Mouse (Mus musculus): ENCODE results near the gene Gpr156. TPM values are rescaled to one million over a fixed set of nuclear protein-coding genes. Genes with fewer than 3 reads are reported as not detected.
"Not testable (repeated sequence)": the region's sequence is repeated elsewhere in the genome, so short reads cannot be mapped to it uniquely, and the experiment has no call there.

The Gpr156 gene
- total RNA-seq, 2 experiments from 2014 or later: not detected

GRCm38 (mm10) chr16:37953991-37954942 is 38.0 kb downstream of the Gpr156 start:
- no peak for ATAC-seq (replicated peaks; ENCODE audit: low FRiP score, poor library complexity, severe bottlenecking)

- no peak for ATAC-seq (replicated peaks; ENCODE audit: low FRiP score, poor library complexity, severe bottlenecking)
Measured at GRCm38 (mm10) chr16:37955336-37955917, 39.1 kb downstream of the Gpr156 start.

- ATAC-seq (replicated peaks; ENCODE audit: low FRiP score, poor library complexity, severe bottlenecking): no peak
Measured at GRCm38 (mm10) chr16:37956076-37956676, 39.9 kb downstream of the Gpr156 start.

- no peak for ATAC-seq (replicated peaks; ENCODE audit: low FRiP score, poor library complexity, severe bottlenecking)
Measured at GRCm38 (mm10) chr16:37956751-37957150, 40.5 kb downstream of the Gpr156 start.

GRCm38 (mm10) chr16:37962696-37963095 is 46.4 kb downstream of the Gpr156 start:
- not testable (repeated sequence) for ATAC-seq (replicated peaks; ENCODE audit: low FRiP score, poor library complexity, severe bottlenecking)

- ATAC-seq (replicated peaks; ENCODE audit: low FRiP score, poor library complexity, severe bottlenecking): no peak
Measured at GRCm38 (mm10) chr16:37963331-37964281, 47.3 kb downstream of the Gpr156 start.

- ATAC-seq (replicated peaks; ENCODE audit: low FRiP score, poor library complexity, severe bottlenecking): no peak
Measured at GRCm38 (mm10) chr16:37964380-37965070, 48.2 kb downstream of the Gpr156 start.

- no peak for ATAC-seq (replicated peaks; ENCODE audit: low FRiP score, poor library complexity, severe bottlenecking)
Measured at GRCm38 (mm10) chr16:37966871-37967270, 50.6 kb downstream of the Gpr156 start.

- no peak for ATAC-seq (replicated peaks; ENCODE audit: low FRiP score, poor library complexity, severe bottlenecking)
Measured at GRCm38 (mm10) chr16:37967415-37967814, 51.1 kb downstream of the Gpr156 start.

GRCm38 (mm10) chr16:37971522-37971921 is 55.2 kb downstream of the Gpr156 start:
- ATAC-seq (replicated peaks; ENCODE audit: low FRiP score, poor library complexity, severe bottlenecking): no peak

- ATAC-seq (replicated peaks; ENCODE audit: low FRiP score, poor library complexity, severe bottlenecking): no peak
Measured at GRCm38 (mm10) chr16:37972357-37972756, 56.1 kb downstream of the Gpr156 start.

- ATAC-seq (replicated peaks; ENCODE audit: low FRiP score, poor library complexity, severe bottlenecking): not testable (repeated sequence)
Measured at GRCm38 (mm10) chr16:37973239-37973638, 56.9 kb downstream of the Gpr156 start.

- ATAC-seq (replicated peaks; ENCODE audit: low FRiP score, poor library complexity, severe bottlenecking): no peak
Measured at GRCm38 (mm10) chr16:37973855-37974519, 57.7 kb downstream of the Gpr156 start.

GRCm38 (mm10) chr16:37974520-37975340 is 58.4 kb downstream of the Gpr156 start:
- no peak for ATAC-seq (replicated peaks; ENCODE audit: low FRiP score, poor library complexity, severe bottlenecking)

- no peak for ATAC-seq (replicated peaks; ENCODE audit: low FRiP score, poor library complexity, severe bottlenecking)
Measured at GRCm38 (mm10) chr16:37981907-37982306, 65.6 kb downstream of the Gpr156 start.

- no peak for ATAC-seq (replicated peaks; ENCODE audit: low FRiP score, poor library complexity, severe bottlenecking)
Measured at GRCm38 (mm10) chr16:37988211-37988865, 72.0 kb downstream of the Gpr156 start.

GRCm38 (mm10) chr16:37989796-37990195 is 73.5 kb downstream of the Gpr156 start:
- ATAC-seq (replicated peaks; ENCODE audit: low FRiP score, poor library complexity, severe bottlenecking): no peak

All from erythroblast, adult 5-6 weeks (primary cell).